Mouse (Mus musculus) kidney, adult 2 months (tissue): ENCODE data around the gene Caln1.

Source experiments
- CTCF ChIP-seq: fragments of 200-500 bp; conservative IDR thresholded peaks from 2 replicates; pipeline ENCODE4 v1.5.1; 2011; ENCODE audit warnings: low read depth, mild to moderate bottlenecking, control low read depth, low read length, moderate library complexity, mixed read lengths; ENCODE audit not compliant: insufficient read depth, insufficient read length
- POLR2A ChIP-seq: fragments of 200-500 bp; IDR thresholded peaks from one replicate; pipeline ENCODE4 v1.6.1; 2011; ENCODE audit warnings: low read depth, low read length, control low read depth

DNA sequence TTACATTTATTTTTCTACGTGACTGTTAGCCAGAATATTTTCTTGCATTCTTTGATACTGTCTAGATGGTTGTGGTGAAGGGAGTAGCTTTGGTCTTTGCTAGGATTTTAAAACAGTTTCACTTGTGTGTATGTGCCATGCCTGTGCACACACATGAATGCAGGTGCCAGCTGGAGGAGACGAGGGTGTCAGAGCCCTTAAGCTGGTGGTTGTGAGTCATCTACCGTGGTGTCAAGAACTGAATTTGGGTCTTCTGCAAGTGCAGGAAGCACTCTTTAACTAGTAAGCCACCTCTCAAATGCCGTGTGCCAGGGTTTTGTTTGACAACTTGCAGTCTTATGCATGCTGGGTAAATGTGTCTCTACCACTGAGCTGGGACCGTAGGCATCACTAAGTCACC is 178.2 kb downstream of the Caln1 start:
- TF ChIP-seq CTCF = no peak
- TF ChIP-seq POLR2A = no peak
